Mouse (Mus musculus): ENCODE results near the gene Nbeal2. TPM values are rescaled to one million over a fixed set of nuclear protein-coding genes. Genes with fewer than 3 reads are reported as not detected.

Nbeal2 gene
- polyA plus RNA-seq, 1 experiment from 2014 or later, result 0.53 TPM

- no peak for DNase-seq (ENCODE audit: low spot score)
- Histone ChIP-seq H3K36me3 (ENCODE audit: control insufficient read depth, insufficient read depth, low read length) (no peaks in the 10 kb centered on the region; the same call in 1 of the 2 replicates), H3K4me1 (ENCODE audit: control insufficient read depth, insufficient read depth, low read length) (no peaks in the 10 kb centered on the region), H3K4me3 (ENCODE audit: low read depth, low read length) (no peak overlapping the region), H3K4me2 (ENCODE audit: low read depth, severe bottlenecking) (no peak overlapping the region), H3K27me3 (ENCODE audit: control insufficient read depth, insufficient read depth, low read length) (no peaks in the 10 kb centered on the region), H3K9me3 (ENCODE audit: control insufficient read depth, low read length) (no peaks in the 10 kb centered on the region), H3K9ac (ENCODE audit: low read length) (no peak overlapping the region), H3K27ac (replicated peaks; ENCODE audit: low read depth, low read length) (no peak overlapping the region)
- ATAC-seq (ENCODE audit: insufficient number of reproducible peaks, low FRiP score, low TSS enrichment, low read depth), result no peak
- 82% methylated on average over 9 of the region's 9 CpGs for WGBS
These were observed 8.7 kb downstream of the Nbeal2 start for GRCm38 (mm10) chr9:110645219-110645618.

- DNase-seq (ENCODE audit: low spot score) (no peak), ATAC-seq (ENCODE audit: insufficient number of reproducible peaks, low FRiP score, low TSS enrichment, low read depth) (no peak)
- H3K4me3 ChIP-seq (ENCODE audit: low read depth, low read length), result no peak overlapping the region
- no peaks in the 10 kb centered on the region for H3K9me3 ChIP-seq (ENCODE audit: control insufficient read depth, low read length)
- H3K4me1 ChIP-seq (ENCODE audit: control insufficient read depth, insufficient read depth, low read length), result no peaks in the 10 kb centered on the region
- 85% methylated on average over 10 of the region's 10 CpGs for WGBS
- no peaks in the 10 kb centered on the region; the same call in 1 of the 2 replicates for H3K36me3 ChIP-seq (ENCODE audit: control insufficient read depth, insufficient read depth, low read length)
- H3K4me2 ChIP-seq (ENCODE audit: low read depth, severe bottlenecking), result no peak overlapping the region
- no peaks in the 10 kb centered on the region for H3K27me3 ChIP-seq (ENCODE audit: control insufficient read depth, insufficient read depth, low read length)
- no peak overlapping the region for H3K27ac ChIP-seq (replicated peaks; ENCODE audit: low read depth, low read length)
- H3K9ac ChIP-seq (ENCODE audit: low read length), result no peak overlapping the region
These were observed 9.7 kb downstream of the Nbeal2 start for GRCm38 (mm10) chr9:110644295-110644694.

- no peaks in the 10 kb centered on the region for H3K27me3 ChIP-seq (ENCODE audit: control insufficient read depth, insufficient read depth, low read length)
- H3K27ac ChIP-seq (replicated peaks; ENCODE audit: low read depth, low read length), result no peak overlapping the region
- ATAC-seq (ENCODE audit: insufficient number of reproducible peaks, low FRiP score, low TSS enrichment, low read depth) (no peak), DNase-seq (ENCODE audit: low spot score) (no peak)
- H3K36me3 ChIP-seq (ENCODE audit: control insufficient read depth, insufficient read depth, low read length), result no peaks in the 10 kb centered on the region; the same call in 1 of the 2 replicates
- H3K4me3 ChIP-seq (ENCODE audit: low read depth, low read length), result no peak overlapping the region
- H3K9ac ChIP-seq (ENCODE audit: low read length), result no peak overlapping the region
- H3K4me1 ChIP-seq (ENCODE audit: control insufficient read depth, insufficient read depth, low read length), result no peaks in the 10 kb centered on the region
- 59% methylated on average over 9 of the region's 9 CpGs for WGBS
- H3K4me2 ChIP-seq (ENCODE audit: low read depth, severe bottlenecking), result no peak overlapping the region
- H3K9me3 ChIP-seq (ENCODE audit: control insufficient read depth, low read length), result no peaks in the 10 kb centered on the region
These were observed 10.2 kb downstream of the Nbeal2 start for GRCm38 (mm10) chr9:110643787-110644186.

- no peaks in the 10 kb centered on the region for H3K4me1 ChIP-seq (ENCODE audit: control insufficient read depth, insufficient read depth, low read length)
- no peak overlapping the region for H3K4me3 ChIP-seq (ENCODE audit: low read depth, low read length)
- no peak for ATAC-seq (ENCODE audit: insufficient number of reproducible peaks, low FRiP score, low TSS enrichment, low read depth)
- H3K4me2 ChIP-seq (ENCODE audit: low read depth, severe bottlenecking), result no peak overlapping the region
- H3K9ac ChIP-seq (ENCODE audit: low read length), result no peak overlapping the region
- WGBS, result 43% methylated on average over 5 of the region's 5 CpGs
- H3K27me3 ChIP-seq (ENCODE audit: control insufficient read depth, insufficient read depth, low read length), result no peaks in the 10 kb centered on the region
- DNase-seq (ENCODE audit: low spot score), result no peak
- H3K36me3 ChIP-seq (ENCODE audit: control insufficient read depth, insufficient read depth, low read length), result no peaks in the 10 kb centered on the region; the same call in 1 of the 2 replicates
- no peaks in the 10 kb centered on the region for H3K9me3 ChIP-seq (ENCODE audit: control insufficient read depth, low read length)
- H3K27ac ChIP-seq (replicated peaks; ENCODE audit: low read depth, low read length), result no peak overlapping the region
These were observed 11.0 kb downstream of the Nbeal2 start for GRCm38 (mm10) chr9:110642812-110643524.

- WGBS, result 89% methylated on average over 5 of the region's 5 CpGs
- no peak overlapping the region for H3K27ac ChIP-seq (replicated peaks; ENCODE audit: low read depth, low read length)
- H3K4me2 ChIP-seq (ENCODE audit: low read depth, severe bottlenecking), result no peak overlapping the region
- H3K4me3 ChIP-seq (ENCODE audit: low read depth, low read length), result no peak overlapping the region
- ATAC-seq (ENCODE audit: insufficient number of reproducible peaks, low FRiP score, low TSS enrichment, low read depth) (no peak), DNase-seq (ENCODE audit: low spot score) (no peak)
- H3K27me3 ChIP-seq (ENCODE audit: control insufficient read depth, insufficient read depth, low read length), result no peaks in the 10 kb centered on the region
- H3K4me1 ChIP-seq (ENCODE audit: control insufficient read depth, insufficient read depth, low read length), result no peaks in the 10 kb centered on the region
- no peaks in the 10 kb centered on the region; the same call in 1 of the 2 replicates for H3K36me3 ChIP-seq (ENCODE audit: control insufficient read depth, insufficient read depth, low read length)
- no peak overlapping the region for H3K9ac ChIP-seq (ENCODE audit: low read length)
- H3K9me3 ChIP-seq (ENCODE audit: control insufficient read depth, low read length), result no peaks in the 10 kb centered on the region
These were observed 13.0 kb downstream of the Nbeal2 start for GRCm38 (mm10) chr9:110641006-110641405.

GRCm38 (mm10) chr9:110638611-110639021 is 15.3 kb downstream of the Nbeal2 start:
- no peak overlapping the region for H3K4me3 ChIP-seq (ENCODE audit: low read depth, low read length)
- no peak for DNase-seq (ENCODE audit: low spot score)
- no peak overlapping the region for H3K9ac ChIP-seq (ENCODE audit: low read length)
- 0 out of 2 replicates have a peak, but pooled peaks cover 2% of the 10 kb centered on the region for H3K27me3 ChIP-seq (ENCODE audit: control insufficient read depth, insufficient read depth, low read length)
- ATAC-seq (ENCODE audit: insufficient number of reproducible peaks, low FRiP score, low TSS enrichment, low read depth), result no peak
- no peaks in the 10 kb centered on the region for H3K9me3 ChIP-seq (ENCODE audit: control insufficient read depth, low read length)
- 79% methylated on average over 10 of the region's 10 CpGs for WGBS
- no peaks in the 10 kb centered on the region; the same call in 1 of the 2 replicates for H3K36me3 ChIP-seq (ENCODE audit: control insufficient read depth, insufficient read depth, low read length)
- no peak overlapping the region for H3K4me2 ChIP-seq (ENCODE audit: low read depth, severe bottlenecking)
- no peak overlapping the region for H3K27ac ChIP-seq (replicated peaks; ENCODE audit: low read depth, low read length)
- H3K4me1 ChIP-seq (ENCODE audit: control insufficient read depth, insufficient read depth, low read length), result 0 out of 2 replicates have a peak, but pooled peaks cover 2% of the 10 kb centered on the region

GRCm38 (mm10) chr9:110635225-110635624 is 18.7 kb downstream of the Nbeal2 start:
- no peak overlapping the region for H3K9ac ChIP-seq (ENCODE audit: low read length)
- no peak; the same call in 1 of the 2 replicates for ATAC-seq (ENCODE audit: insufficient number of reproducible peaks, low FRiP score, low TSS enrichment, low read depth)
- H3K4me1 ChIP-seq (ENCODE audit: control insufficient read depth, insufficient read depth, low read length), result peaks cover 2% of the 10 kb centered on the region; the same call in 1 of the 2 replicates
- no peaks in the 10 kb centered on the region for H3K9me3 ChIP-seq (ENCODE audit: control insufficient read depth, low read length)
- peak; percentile 95 for DNase-seq (ENCODE audit: low spot score)
- 7% methylated on average over 19 of the region's 19 CpGs for WGBS
- H3K27ac ChIP-seq (replicated peaks; ENCODE audit: low read depth, low read length), result no peak overlapping the region
- no peaks in the 10 kb centered on the region for H3K36me3 ChIP-seq (ENCODE audit: control insufficient read depth, insufficient read depth, low read length)
- peaks cover 21% of the 10 kb centered on the region for H3K27me3 ChIP-seq (ENCODE audit: control insufficient read depth, insufficient read depth, low read length)
- H3K4me2 ChIP-seq (ENCODE audit: low read depth, severe bottlenecking), result no peak overlapping the region
- H3K4me3 ChIP-seq (ENCODE audit: low read depth, low read length), result no peak overlapping the region

- DNase-seq (ENCODE audit: low spot score) (no peak), ATAC-seq (ENCODE audit: insufficient number of reproducible peaks, low FRiP score, low TSS enrichment, low read depth) (no peak)
- H3K4me3 ChIP-seq (ENCODE audit: low read depth, low read length), result no peak overlapping the region
- peaks cover 2% of the 10 kb centered on the region; the same call in 1 of the 2 replicates for H3K4me1 ChIP-seq (ENCODE audit: control insufficient read depth, insufficient read depth, low read length)
- H3K27ac ChIP-seq (replicated peaks; ENCODE audit: low read depth, low read length), result no peak overlapping the region
- 85% methylated on average over 17 of the region's 17 CpGs for WGBS
- no peak overlapping the region for H3K9ac ChIP-seq (ENCODE audit: low read length)
- H3K9me3 ChIP-seq (ENCODE audit: control insufficient read depth, low read length), result no peaks in the 10 kb centered on the region
- peaks cover 21% of the 10 kb centered on the region for H3K27me3 ChIP-seq (ENCODE audit: control insufficient read depth, insufficient read depth, low read length)
- H3K36me3 ChIP-seq (ENCODE audit: control insufficient read depth, insufficient read depth, low read length), result no peaks in the 10 kb centered on the region
- no peak overlapping the region for H3K4me2 ChIP-seq (ENCODE audit: low read depth, severe bottlenecking)
These were observed 20.1 kb downstream of the Nbeal2 start for GRCm38 (mm10) chr9:110633882-110634281.
